9 mouse cellular contexts compared by ENCODE assay signal in genomic region chrX:72824776-72825588, GRCm38 (mm10). TPM values are rescaled to one million over a fixed set of nuclear protein-coding genes. Genes with fewer than 3 reads are reported as not detected.
DNase-seq lines count a peak whose midpoint lies in the region; ATAC-seq and TF ChIP-seq lines count a peak whose summit lies in the region.
"Had no signal": no experiment of that assay in that cellular context is flagged by ENCODE, and none has a peak within 500 bp of the region (broad histone marks: within the 10 kb centered on the region; RNA-seq: fewer than 3 reads in every experiment).

Gene Gabrq (plus strand): TSS chrX:72825178.

- TF ChIP-seq CTCF in E14TG2a.4 (conservative IDR thresholded peaks at IDR 0.05; ENCODE audit: low read length) = no peak
- TF ChIP-seq CTCF in kidney, adult 2 months (conservative IDR thresholded peaks at IDR 0.05; ENCODE audit: insufficient read depth, insufficient read length, low read depth, low read length) = no peak
- no peak for TF ChIP-seq CTCF in lung, embryonic 14.5 days (IDR thresholded peaks at IDR 0.05; ENCODE audit: low read depth)

- 0 out of 2 replicates have a peak within 1 kb of the TSS, but pooled peaks have one; percentile 30 for H3K27ac ChIP-seq in forebrain, embryonic 10.5 days
- no peak within 1 kb of the TSS for H3K27ac ChIP-seq in kidney, adult 2 months (ENCODE audit: insufficient read depth, low read depth, low read length)
- no peak within 1 kb of the TSS for H3K27ac ChIP-seq in lung, embryonic 14.5 days (ENCODE audit: low read depth)

- no peaks in the 10 kb centered on the region for H3K4me1 ChIP-seq in E14TG2a.4 (replicated peaks; ENCODE audit: low read depth, low read length)
- H3K4me1 ChIP-seq in forebrain, embryonic 10.5 days = peaks cover 10% of the 10 kb centered on the region; the same call in 1 of the 2 replicates
- H3K4me1 ChIP-seq in kidney, adult 2 months (ENCODE audit: control insufficient read depth, insufficient read depth, low read length) = no peaks in the 10 kb centered on the region
- no peaks in the 10 kb centered on the region for H3K4me1 ChIP-seq in lung, embryonic 14.5 days (ENCODE audit: insufficient read depth)

- peak; percentile 1 for DNase-seq in cerebellum, adult 11-12 months
- DNase-seq in cerebellum, adult 9-10 months = no peak
- peak; percentile 17 for DNase-seq in forebrain, embryonic 10.5 days (ENCODE audit: extremely low spot score, low spot score)
- DNase-seq in kidney, adult 2 months = peak; percentile 36
- DNase-seq in lung, embryonic 14.5 days = peak; percentile 39
- peak; percentile 62 for DNase-seq in retina, postnatal 1 day
- DNase-seq in layer of hippocampus, postnatal 14 days (ENCODE audit: low spot score in 2 of 2) = no peak

- WGBS in forebrain, embryonic 10.5 days = 25% methylated on average over 43 of the region's 43 CpGs
- WGBS in kidney, adult 2 months = 2% methylated on average over 37 of the region's 43 CpGs
- 20% methylated on average over 38 of the region's 43 CpGs for WGBS in lung, embryonic 14.5 days

- H3K27me3 ChIP-seq in E14TG2a.4 (ENCODE audit: insufficient read depth, low read length) = peaks cover 30% of the 10 kb centered on the region
- H3K27me3 ChIP-seq in forebrain, embryonic 10.5 days (ENCODE audit: poor library complexity, severe bottlenecking) = peaks cover 40% of the 10 kb centered on the region
- no peaks in the 10 kb centered on the region for H3K27me3 ChIP-seq in kidney, adult 2 months (replicated peaks; ENCODE audit: control insufficient read depth, insufficient read depth, low read length)
- H3K27me3 ChIP-seq in lung, embryonic 14.5 days (ENCODE audit: insufficient read depth, low read length) = peaks cover 11% of the 10 kb centered on the region; the same call in 1 of the 2 replicates

- H3K36me3 ChIP-seq in E14TG2a.4 (ENCODE audit: insufficient read depth, low read length) = no peaks in the 10 kb centered on the region
- H3K36me3 ChIP-seq in forebrain, embryonic 10.5 days (replicated peaks) = no peaks in the 10 kb centered on the region
- H3K36me3 ChIP-seq in kidney, adult 2 months (ENCODE audit: control insufficient read depth, insufficient read depth, low read length) = no peaks in the 10 kb centered on the region
- H3K36me3 ChIP-seq in lung, embryonic 14.5 days (ENCODE audit: insufficient read depth) = no peaks in the 10 kb centered on the region

- peak; percentile 83 for ATAC-seq in lung, embryonic 14.5 days (ENCODE audit: insufficient read depth)

- peak within 1 kb of the TSS; percentile 56 for H3K4me3 ChIP-seq in E14TG2a.4 (replicated peaks; ENCODE audit: low read length)
- peak within 1 kb of the TSS; percentile 52 for H3K4me3 ChIP-seq in forebrain, embryonic 10.5 days
- H3K4me3 ChIP-seq in kidney, adult 2 months (ENCODE audit: insufficient read depth, low read depth, low read length) = 0 out of 2 replicates have a peak within 1 kb of the TSS, but pooled peaks have one; percentile 22
- H3K4me3 ChIP-seq in lung, embryonic 14.5 days (ENCODE audit: low read depth, low read length) = peak within 1 kb of the TSS; percentile 19; the same call in 1 of the 2 replicates

- H3K4me2 ChIP-seq in lung, embryonic 14.5 days = peak within 1 kb of the TSS; percentile 57

- no peaks in the 10 kb centered on the region for H3K9me3 ChIP-seq in E14TG2a.4 (ENCODE audit: low read length)
- H3K9me3 ChIP-seq in forebrain, embryonic 10.5 days = no peaks in the 10 kb centered on the region
- no peaks in the 10 kb centered on the region for H3K9me3 ChIP-seq in lung, embryonic 14.5 days (ENCODE audit: low read depth, low read length)

- no peak within 1 kb of the TSS for H3K9ac ChIP-seq in lung, embryonic 14.5 days

- no peak for TF ChIP-seq POLR2A in kidney, adult 2 months (IDR thresholded peaks at IDR 0.05; ENCODE audit: low read depth, low read length)

RNA-seq across cellular contexts. Expression of gene Gabrq, which starts in this region (rescaled TPM):
- polyA plus RNA-seq in forebrain, embryonic 10.5 days (2016; fragmentation: Nextera tagmentation; extraction: Ambion mirVana) = 0.46 and 0.62 TPM in 2 replicates
- 0.03 TPM in 2 replicates for polyA plus RNA-seq in kidney, adult 2 months (2012; rRNA removed)
- polyA plus RNA-seq in lung, embryonic 14.5 days (2014; fragmentation: Nextera tagmentation; extraction: Ambion mirVana) = 0.32 and 0.50 TPM in 2 replicates
- under 1 TPM; 0.91 to 0.97 TPM for total RNA-seq in layer of hippocampus, postnatal 14 days (2021)
- polyA plus RNA-seq: C2C12 had no signal

Comparison
In these comparisons a context has a peak if more than half of its experiments do, and no peak if none do; other contexts are left out.
1. DNase-seq: peak in cerebellum, adult 11-12 months (single experiment) and retina, postnatal 1 day (single experiment); none in cerebellum, adult 9-10 months (single experiment) and layer of hippocampus, postnatal 14 days (0 of 2).
2. Peak in DNase-seq, H3K4me3 ChIP-seq and H3K27ac ChIP-seq in forebrain, embryonic 10.5 days; RNA of the gene not detected or under 1 TPM.
3. Peak in DNase-seq and H3K4me3 ChIP-seq in kidney, adult 2 months; RNA of the gene not detected or under 1 TPM.
4. Peak in DNase-seq, ATAC-seq, H3K4me3 ChIP-seq and H3K4me2 ChIP-seq in lung, embryonic 14.5 days; RNA of the gene not detected or under 1 TPM.
5. Peak in every context shown above with its lines, with median percentiles within 50 percentile points of each other: H3K4me3 ChIP-seq.